Mouse (Mus musculus): ENCODE data around the gene Spata16. TPM values are rescaled to one million over a fixed set of nuclear protein-coding genes. Genes with fewer than 3 reads are reported as not detected.
A peak's percentile ranks its signal among the peaks of the same experiment; 100 is the strongest.
"Not testable (repeated sequence)": the region's sequence is repeated elsewhere in the genome, so short reads cannot be mapped to it uniquely, and the experiment has no call there.

The Spata16 gene
- total RNA-seq (2021) = not detected

GRCm38 (mm10) chr3:26637402-26637801, at the start of gene Spata16:
Gene Spata16, plus strand, starts transcription at chr3:26637620.
- no peak for DNase-seq (ENCODE audit: extremely low spot score in 1 of 2, low spot score in 1 of 2)

GRCm38 (mm10) chr3:26604861-26605260, 32.6 kb upstream of the Spata16 start:
- no peak for DNase-seq (ENCODE audit: extremely low spot score in 1 of 2, low spot score in 1 of 2)

- no peak for DNase-seq (ENCODE audit: extremely low spot score in 1 of 2, low spot score in 1 of 2)
Observed at GRCm38 (mm10) chr3:26608531-26608930, 28.9 kb upstream of the Spata16 start.

- DNase-seq (ENCODE audit: extremely low spot score in 1 of 2, low spot score in 1 of 2) = peak in 1 of 2 experiments; percentile 17
Observed at GRCm38 (mm10) chr3:26639214-26639613, 1.8 kb downstream of the Spata16 start.

- DNase-seq (ENCODE audit: extremely low spot score in 1 of 2, low spot score in 1 of 2) = no peak
Observed at GRCm38 (mm10) chr3:26639851-26640250, 2.4 kb downstream of the Spata16 start.

GRCm38 (mm10) chr3:26640321-26641075, 3.1 kb downstream of the Spata16 start:
- no peak for DNase-seq (ENCODE audit: extremely low spot score in 1 of 2, low spot score in 1 of 2)

GRCm38 (mm10) chr3:26641351-26642249, 4.2 kb downstream of the Spata16 start:
- no peak for DNase-seq (ENCODE audit: extremely low spot score in 1 of 2, low spot score in 1 of 2)

- no peak for DNase-seq (ENCODE audit: extremely low spot score in 1 of 2, low spot score in 1 of 2)
Observed at GRCm38 (mm10) chr3:26644136-26644535, 6.7 kb downstream of the Spata16 start.

GRCm38 (mm10) chr3:26646834-26647233, 9.4 kb downstream of the Spata16 start:
- no peak for DNase-seq (ENCODE audit: extremely low spot score in 1 of 2, low spot score in 1 of 2)

GRCm38 (mm10) chr3:26685832-26686231, 48.4 kb downstream of the Spata16 start:
- DNase-seq (ENCODE audit: extremely low spot score in 1 of 2, low spot score in 1 of 2) = no peak

GRCm38 (mm10) chr3:26709492-26709891, 72.1 kb downstream of the Spata16 start:
- not testable (repeated sequence) for DNase-seq (ENCODE audit: extremely low spot score in 1 of 2, low spot score in 1 of 2)

GRCm38 (mm10) chr3:26727526-26727925, 90.1 kb downstream of the Spata16 start:
- no peak for DNase-seq (ENCODE audit: extremely low spot score in 1 of 2, low spot score in 1 of 2)

- DNase-seq (ENCODE audit: extremely low spot score in 1 of 2, low spot score in 1 of 2) = no peak
Observed at GRCm38 (mm10) chr3:26750492-26750891, 113.1 kb downstream of the Spata16 start.

- DNase-seq (ENCODE audit: extremely low spot score in 1 of 2, low spot score in 1 of 2) = no peak
Observed at GRCm38 (mm10) chr3:26752441-26752840, 115.0 kb downstream of the Spata16 start.

GRCm38 (mm10) chr3:26793334-26794101, 156.1 kb downstream of the Spata16 start:
- no peak for DNase-seq (ENCODE audit: extremely low spot score in 1 of 2, low spot score in 1 of 2)

GRCm38 (mm10) chr3:26795851-26796538, 158.6 kb downstream of the Spata16 start:
- DNase-seq (ENCODE audit: extremely low spot score in 1 of 2, low spot score in 1 of 2) = no peak

- DNase-seq (ENCODE audit: extremely low spot score in 1 of 2, low spot score in 1 of 2) = no peak
Observed at GRCm38 (mm10) chr3:26796954-26797353, 159.5 kb downstream of the Spata16 start.

GRCm38 (mm10) chr3:26814307-26814706, 176.9 kb downstream of the Spata16 start:
- DNase-seq (ENCODE audit: extremely low spot score in 1 of 2, low spot score in 1 of 2) = no peak

- no peak for DNase-seq (ENCODE audit: extremely low spot score in 1 of 2, low spot score in 1 of 2)
Observed at GRCm38 (mm10) chr3:26815764-26816163, 178.3 kb downstream of the Spata16 start.

- no peak for DNase-seq (ENCODE audit: extremely low spot score in 1 of 2, low spot score in 1 of 2)
Observed at GRCm38 (mm10) chr3:26819398-26819797, 182.0 kb downstream of the Spata16 start.

Measured in layer of hippocampus, postnatal 25 days (tissue).